Mouse (Mus musculus) heart, postnatal 14 days (tissue): ENCODE measurements at regions not wholly inside any gene's neighbourhood (a gene's known extent, or its start where the extent isn't known, plus 50 kb on each side); places are given as distances from the start of the nearest gene placed in this dataset.

Experiments used
- DNase-seq, 2 experiments: peaks; one replicate each; pipeline ENCODE4 v3.0.0; 2021 to 2022
- intact Hi-C: fragments of 180-260 bp; cut with DNase I; formaldehyde crosslinking; loops from one replicate; pipeline ENCODE4 v1.15.1; 2025

DNA sequence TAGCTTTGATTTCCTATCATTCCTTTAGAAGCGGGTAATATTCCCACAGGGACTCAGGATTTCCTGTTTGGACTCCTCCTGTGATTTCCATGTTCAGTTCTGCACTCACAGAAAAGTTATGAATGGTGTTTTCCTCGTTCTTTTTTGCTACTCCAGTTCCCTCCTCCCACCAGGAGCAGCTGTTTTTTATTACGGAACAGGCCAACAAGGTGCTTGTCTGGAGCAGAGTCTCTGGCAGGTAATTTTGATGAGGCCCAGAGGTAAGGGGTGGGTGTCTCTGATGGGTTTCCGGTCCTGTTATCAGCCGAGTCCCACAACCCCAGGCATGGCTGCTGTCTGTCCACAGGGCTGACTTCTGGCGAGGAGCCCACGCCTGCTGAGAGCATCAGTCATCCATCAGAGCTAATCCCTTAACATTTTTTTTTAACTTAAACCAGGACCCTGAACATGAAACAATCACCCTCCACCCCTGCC is 364.7 kb downstream of the Ets1 start:
- intact Hi-C loops = no loop called here

DNA sequence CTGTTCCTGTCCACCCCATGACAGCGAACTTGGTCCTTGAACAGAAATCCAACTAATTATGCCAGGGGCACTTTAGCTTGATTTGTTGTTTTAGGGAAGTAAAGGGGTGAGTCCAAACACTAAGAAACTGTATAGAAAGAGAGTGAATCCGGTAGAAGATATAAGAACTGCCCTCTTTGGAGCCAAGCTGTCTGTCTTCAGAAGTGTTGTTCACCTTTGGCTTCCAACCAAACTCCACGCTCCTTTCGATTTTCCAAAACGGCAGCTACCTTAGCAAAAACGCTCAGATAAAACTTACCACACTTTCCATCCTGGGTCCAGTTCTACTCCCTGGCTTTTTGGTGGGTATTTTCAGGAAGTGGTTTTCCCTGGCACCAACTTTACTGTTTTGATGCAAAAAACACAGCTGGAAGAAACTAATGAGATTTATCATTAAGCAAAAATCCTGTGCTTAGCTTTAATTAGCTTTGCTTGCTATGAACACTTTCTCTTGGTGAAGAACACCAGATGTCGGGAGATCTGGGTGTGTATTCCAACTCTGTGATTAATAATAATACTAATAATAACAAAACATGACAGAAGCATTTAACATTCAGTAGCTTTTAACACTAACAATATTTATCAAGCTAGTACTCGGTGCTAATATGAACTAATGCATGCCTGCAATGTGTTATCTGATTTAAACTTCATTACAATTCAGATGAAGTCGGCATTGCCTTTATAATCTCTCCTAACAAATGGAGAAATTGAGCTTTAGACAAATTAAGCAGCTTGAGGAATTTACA is 365.3 kb downstream of the Ets1 start:
- DNase-seq = no peak
- intact Hi-C loops = no loop called here

More for the DNA sequence above, 364.7 kb downstream of the Ets1 start:
- DNase-seq = peak; percentile 41 to 48

DNA sequence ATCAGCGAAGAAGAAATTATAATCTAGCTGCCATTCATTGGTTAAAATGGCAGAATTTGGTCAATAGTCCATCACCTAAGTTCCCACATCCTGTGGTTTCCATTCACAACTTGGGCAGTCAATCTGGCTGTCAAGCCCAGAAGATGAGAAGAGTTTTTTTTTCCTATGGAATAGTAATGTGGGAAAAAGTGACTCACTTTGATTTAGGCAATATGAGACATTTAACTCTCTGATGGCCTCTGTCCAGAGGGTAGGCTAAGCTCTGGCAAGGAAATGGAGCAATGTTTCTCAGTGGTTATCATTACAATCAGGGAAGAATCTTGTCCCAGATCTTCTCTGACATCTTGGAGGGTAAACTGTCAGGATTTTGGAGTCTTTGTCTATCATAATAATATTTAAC is 367.9 kb downstream of the Ets1 start:
- DNase-seq = no peak
- intact Hi-C loops = no loop called here

DNA sequence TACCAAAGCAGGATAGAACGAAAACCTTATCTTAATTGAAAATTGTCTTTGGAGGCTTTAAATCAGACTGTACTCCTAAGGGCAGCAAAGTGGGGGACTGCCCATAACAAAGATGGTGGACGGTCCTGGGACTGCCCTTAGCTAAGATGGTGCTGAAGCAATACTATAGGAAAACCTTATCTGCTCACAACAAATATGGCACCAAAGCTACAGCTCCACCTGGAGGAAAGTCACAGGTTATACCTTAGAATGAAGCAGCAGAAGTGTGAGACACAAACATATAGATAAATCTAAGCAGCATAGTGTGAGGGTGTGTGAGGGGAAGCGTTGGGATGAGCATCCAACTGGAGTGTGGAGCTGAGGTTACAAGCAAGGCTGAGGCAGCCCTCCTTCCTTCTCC is 368.5 kb downstream of the Ets1 start:
- intact Hi-C loops = no loop called here
- DNase-seq = no peak

DNA sequence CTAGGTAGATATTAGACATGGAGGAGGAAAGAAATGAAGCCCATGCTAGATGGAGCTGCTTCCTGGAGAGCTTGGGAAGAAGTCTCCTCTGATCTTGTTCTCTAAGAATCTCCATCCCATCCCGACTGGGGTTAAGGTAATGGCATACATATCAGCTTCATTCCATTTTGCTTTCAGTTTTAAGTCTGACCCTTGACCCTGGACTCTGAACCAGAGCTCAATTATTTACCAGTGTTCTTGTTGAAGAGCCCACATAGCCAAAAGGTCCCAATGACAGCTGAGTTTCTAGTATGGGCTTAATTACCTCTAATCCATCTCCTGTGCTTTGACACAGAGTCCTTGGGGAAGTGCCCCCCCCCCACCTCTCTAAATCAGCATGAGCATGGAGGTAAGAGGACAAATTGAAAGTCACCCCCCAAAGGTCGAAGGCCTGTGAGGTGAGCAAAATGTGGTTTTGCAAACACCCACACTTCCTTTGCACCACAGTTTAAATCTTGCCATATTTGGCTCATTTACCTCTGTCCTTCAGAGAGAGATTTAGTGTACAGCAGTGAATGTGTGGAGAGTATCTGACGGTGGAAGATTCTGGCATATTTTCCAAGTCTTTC is 371.5 kb downstream of the Ets1 start:
- intact Hi-C loops = no loop called here
- no peak for DNase-seq

DNA sequence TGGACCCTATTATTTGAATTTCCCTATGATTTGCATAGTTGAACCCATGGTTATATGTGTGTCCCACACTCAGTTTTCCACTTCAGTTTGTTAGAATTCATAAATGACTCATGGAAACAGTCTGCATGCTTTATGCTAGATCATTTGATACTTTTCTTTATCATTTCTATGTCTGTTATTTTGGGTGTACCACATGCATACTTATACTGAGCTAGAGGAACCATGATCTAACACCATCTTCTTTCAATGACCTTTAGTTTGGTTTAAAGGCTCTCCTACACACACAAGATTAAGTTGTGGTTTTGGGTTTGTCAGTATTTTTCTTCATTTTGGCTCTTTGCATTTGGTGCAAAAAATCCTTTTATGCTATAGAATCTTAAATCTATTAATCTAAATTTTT is 375.2 kb downstream of the Ets1 start:
- intact Hi-C loops = no loop called here
- DNase-seq = no peak

DNA sequence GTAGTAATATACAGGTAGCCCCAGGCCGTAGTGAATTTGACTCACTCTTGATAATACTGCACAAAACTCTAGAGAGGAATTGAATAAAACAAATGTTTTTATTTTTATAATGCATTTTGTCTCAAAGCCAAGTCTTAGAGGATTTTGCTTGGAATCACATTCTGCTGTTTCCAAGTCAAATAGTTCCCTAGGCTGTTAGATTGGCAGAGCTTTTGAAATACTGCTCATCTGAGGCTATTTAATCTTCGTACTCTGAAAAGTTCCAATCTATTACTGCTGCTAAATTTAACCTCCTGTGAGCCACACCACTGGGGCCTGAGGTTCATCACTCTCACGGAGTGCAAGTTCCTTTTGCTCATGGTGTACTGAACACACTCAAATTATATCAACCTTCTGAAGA is 399.4 kb downstream of the Ets1 start:
- no peak for DNase-seq
- intact Hi-C loops = no loop called here

DNA sequence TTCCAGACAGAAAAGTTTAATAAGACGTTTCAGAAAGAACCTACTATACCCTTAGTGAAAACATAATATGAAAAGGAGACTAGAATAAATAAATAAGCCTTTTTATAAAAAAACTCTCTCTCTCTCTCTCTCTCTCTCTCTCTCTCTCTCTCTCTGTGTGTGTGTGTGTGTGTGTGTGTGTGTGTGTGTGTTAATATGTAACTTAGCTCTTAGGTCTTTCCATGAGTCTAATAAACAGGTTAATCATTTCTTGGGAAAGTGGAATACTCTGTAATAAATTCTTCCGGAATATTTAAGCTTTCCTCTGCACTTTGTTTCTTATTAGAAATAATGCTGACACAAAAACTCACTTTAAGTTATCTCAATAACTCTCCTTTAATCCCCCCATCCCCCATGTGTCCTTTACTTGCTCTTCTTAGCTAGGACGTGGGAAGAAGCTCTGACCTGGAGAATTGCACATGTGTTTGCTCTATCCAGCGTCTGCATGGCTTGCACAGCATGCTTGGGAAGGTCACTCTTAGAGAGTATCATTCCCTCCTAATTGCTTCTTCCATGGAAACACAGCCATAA is 403.3 kb downstream of the Ets1 start:
- intact Hi-C loops = no loop called here
- no peak for DNase-seq

DNA sequence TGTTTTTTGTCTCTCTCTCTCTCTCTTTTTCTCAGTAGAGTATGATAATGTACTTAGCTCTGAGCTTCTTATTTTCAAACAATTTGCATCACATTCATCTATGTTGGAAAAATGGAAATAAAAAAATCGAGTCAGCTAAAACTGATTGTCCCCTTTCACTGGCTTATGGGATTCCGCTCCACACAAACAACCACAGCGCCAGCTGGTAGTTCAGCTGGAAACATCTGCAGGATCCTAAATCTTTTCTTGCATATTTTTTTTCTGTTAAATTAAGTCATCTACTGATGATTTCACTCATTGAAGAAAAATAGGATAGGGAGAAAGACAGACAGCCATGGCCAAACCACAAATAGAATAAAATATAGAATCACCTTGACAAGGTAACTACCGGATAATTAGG is 414.8 kb downstream of the Ets1 start:
- intact Hi-C loops = no loop called here
- DNase-seq = peak; percentile 9 to 32

DNA sequence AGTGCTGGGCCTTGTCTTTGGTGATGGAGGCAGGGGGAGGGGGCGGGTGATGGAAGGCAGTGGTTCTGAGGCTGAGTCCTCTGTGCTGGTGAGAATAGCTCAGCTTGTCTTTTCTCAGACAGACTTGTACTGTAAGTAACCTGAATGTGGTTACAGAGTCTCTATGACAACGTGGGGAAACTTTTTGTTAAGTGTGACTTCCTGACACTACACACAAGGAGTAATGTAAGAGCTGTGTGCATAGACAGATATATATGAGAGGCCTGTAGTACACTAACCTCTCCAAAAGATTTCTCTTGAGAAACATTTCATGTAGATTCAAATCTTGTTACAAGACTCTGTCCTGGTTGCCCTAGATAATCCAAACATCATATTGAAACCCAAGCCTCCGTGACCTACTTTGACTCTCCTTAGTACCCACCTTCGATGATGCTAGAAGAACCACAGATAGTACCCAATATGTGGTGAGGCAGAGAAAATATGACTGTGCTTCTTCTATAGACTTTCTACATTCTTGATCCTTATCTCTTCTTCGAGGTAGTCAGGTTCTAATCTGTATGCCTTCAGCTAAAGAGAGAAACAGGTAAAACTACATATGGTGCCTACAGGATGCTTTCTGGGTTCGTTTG is 424.7 kb downstream of the Ets1 start:
- intact Hi-C loops = no loop called here

DNA sequence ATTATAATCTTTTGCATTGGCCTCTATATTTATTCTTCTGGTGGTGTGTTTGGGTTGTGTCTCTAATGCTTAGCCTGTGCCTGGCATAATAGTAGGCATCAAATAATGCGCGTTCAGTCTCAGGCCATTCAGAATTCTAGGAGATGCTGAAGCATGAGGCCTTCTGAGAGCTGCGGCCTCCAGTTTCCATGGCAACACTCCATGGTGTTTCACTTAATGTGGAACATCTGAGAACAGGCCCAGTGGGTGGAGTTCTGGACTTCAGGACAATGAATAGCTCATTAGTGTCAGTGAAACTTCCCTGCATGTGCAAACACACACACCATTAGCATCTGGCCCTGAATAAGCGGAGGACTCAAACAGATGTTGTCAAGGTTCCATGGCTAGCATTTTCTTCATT is 426.5 kb downstream of the Ets1 start:
- peak; percentile 30 to 34 for DNase-seq
- intact Hi-C loops = no loop called here

More for the DNA sequence above, 424.7 kb downstream of the Ets1 start:
- no peak for DNase-seq

DNA sequence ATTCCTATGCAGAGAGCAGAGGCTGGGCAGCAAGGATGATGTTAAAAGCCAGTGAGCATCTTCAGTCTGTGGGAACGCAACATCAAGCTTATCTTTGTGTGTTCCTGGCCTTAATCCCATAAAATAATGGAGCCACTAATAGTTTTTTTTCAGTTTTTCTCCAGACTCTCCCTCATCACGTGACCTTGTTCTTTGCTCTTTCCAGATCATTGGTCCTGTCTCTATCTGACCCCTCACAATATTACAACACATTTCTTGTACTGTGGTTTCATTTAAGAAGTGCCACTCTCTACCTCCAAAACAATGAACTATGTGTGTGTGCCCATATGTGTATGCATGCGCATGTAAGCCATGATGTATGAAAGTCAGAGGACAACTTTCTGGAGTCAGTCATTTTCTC is 429.3 kb downstream of the Ets1 start:
- intact Hi-C loops = no loop called here
- DNase-seq = no peak

DNA sequence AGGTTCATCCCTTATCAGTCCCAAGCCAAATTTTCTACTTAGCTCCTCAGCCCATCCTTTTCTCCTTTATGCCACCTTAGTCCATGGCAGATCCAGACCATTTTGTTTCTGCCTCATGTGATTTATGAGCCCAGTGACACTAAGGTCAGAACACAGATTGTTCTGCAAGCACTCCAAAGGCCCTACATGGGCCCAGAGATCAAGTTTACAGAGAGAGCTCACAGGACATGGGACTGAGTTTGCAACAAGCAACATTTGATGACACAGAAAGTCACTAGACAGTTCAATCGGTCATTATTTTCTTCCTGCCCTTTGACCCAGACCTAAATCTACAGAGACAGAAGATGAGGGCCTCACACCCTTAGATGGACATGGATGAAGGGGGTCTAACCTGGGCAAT is 431.5 kb downstream of the Ets1 start:
- no peak for DNase-seq
- intact Hi-C loops = no loop called here

DNA sequence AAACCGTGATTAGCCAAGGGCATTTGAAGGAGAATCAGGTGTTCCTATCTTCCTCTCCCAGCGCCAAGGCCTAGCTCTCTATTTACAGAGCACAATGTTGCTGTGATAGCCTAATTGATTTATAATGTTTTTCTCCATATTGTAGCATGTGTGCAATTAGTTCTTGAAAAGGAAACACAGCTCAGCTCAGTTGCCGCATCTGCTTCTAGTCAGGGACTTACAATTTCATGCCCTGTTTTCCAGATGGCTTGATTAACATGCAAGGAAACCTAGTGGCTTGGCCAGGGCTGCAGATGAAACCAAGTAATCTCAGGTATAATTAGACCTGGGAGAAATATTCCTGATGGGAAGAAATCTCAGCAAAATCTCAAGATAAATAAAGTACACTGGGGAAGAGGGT is 434.1 kb downstream of the Ets1 start:
- DNase-seq = no peak
- intact Hi-C loops = no loop called here

DNA sequence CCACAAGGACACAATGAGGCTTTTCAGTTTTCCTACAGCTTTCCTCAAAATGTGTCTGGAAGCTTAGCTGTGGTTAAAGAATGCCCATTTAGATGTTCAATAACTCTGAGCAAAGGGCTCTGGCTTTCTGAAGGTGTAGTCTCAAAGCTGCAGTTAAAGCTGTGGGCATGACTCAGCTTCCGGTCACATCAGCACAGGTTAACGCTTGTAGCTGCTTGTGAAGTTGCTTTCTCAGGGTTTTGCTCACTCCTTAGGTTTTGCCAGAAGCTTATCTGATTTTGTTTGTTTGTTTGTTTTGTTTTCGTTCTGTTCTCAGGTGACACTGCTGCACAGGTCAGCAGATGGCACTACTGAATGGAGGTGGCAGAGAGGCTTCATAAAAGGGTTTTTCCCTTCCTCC is 444.2 kb downstream of the Ets1 start:
- intact Hi-C loops = loop anchor here (1.0 to 5.0 kb wide), 2 partner anchors 489 to 678 kb away; no protein-coding TSS in a partner anchor
- peak in 1 of 2 experiments; percentile 1 for DNase-seq

DNA sequence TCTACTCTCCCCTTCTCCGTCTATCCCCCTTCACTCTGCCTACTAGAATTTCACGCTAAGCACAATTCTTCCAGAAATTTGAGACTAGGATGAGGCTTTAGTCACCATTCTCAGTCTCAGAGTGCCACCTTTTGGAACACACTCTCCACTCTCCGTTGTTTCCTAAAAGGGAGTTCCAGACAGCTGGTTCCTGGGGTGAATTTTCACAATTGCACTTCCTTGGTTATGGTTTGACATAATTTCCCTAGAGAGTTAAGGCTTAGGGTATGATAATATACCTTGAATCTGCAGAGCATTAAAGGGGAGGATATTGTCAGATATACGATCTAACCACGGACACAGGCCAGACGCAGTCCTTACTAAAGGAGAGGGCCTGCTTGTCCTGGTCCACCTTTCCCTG is 444.8 kb downstream of the Ets1 start:
- peak; percentile 19 to 49 for DNase-seq
- intact Hi-C loops = loop anchor here (1.0 to 5.0 kb wide), 2 partner anchors 489 to 678 kb away; no protein-coding TSS in a partner anchor

DNA sequence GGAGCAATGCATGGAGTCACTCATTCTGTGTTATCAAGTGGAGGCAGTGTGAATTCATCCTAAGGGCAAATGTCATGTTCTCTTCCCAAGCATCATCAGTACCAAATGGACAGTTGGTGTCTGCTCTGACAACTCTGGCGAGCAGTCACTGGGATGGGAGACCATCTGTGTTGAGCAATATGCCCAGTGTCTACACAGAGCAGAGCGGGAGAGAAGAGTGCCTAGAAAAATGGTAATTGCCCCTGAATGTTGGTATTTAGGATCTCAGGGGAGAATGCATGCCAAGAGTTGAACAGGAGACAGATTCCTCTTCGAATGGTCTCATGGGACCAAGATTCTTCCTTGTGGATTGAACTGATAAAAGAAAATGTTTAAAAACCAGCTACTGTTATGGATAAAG is 454.0 kb downstream of the Ets1 start:
- no peak for DNase-seq

DNA sequence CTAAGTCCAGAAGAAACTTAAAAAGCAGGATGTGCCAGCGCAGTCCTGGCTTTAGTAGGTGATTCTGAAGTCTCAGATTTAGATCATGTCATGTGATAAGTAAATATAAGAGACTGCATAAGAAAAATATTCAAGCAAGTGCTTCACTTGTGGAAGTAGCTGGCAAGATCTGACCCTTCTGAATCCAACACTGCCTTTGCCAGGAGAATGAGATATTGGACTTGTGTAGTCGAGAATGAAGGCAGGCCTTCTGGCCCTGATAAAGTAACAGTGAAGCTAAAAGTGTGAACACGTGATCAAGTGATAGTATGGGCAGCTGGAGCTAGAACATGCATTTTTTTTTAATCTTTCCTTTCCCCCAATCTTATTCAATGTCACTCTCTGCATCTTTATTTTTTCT is 455.6 kb downstream of the Ets1 start:
- intact Hi-C loops = no loop called here
- peak in 1 of 2 experiments; percentile 7 for DNase-seq

More for the DNA sequence above, 454.0 kb downstream of the Ets1 start:
- intact Hi-C loops = no loop called here

DNA sequence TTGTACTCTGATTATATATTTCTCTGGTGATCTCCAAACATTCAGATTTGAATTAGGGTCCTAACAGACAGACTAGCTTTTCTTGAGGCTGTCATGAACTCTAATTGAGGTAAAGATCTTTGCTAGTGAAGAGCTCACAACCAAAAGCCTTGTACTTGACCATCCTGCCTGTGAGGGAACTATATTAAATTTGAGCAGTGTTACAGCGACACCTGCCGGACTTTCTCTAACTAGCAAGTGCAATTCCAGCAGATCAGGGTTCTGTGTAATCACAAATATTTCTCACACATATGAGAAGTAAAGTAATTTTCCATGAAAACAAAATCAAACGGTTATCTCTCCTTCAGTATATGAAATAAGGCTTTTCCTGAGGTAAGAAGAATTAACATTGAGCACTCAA is 459.6 kb downstream of the Ets1 start:
- DNase-seq = peak; percentile 77 to 82
- intact Hi-C loops = loop anchor here (1.0 to 5.0 kb wide), 5 partner anchors 152 to 823 kb away; no protein-coding TSS in a partner anchor

DNA sequence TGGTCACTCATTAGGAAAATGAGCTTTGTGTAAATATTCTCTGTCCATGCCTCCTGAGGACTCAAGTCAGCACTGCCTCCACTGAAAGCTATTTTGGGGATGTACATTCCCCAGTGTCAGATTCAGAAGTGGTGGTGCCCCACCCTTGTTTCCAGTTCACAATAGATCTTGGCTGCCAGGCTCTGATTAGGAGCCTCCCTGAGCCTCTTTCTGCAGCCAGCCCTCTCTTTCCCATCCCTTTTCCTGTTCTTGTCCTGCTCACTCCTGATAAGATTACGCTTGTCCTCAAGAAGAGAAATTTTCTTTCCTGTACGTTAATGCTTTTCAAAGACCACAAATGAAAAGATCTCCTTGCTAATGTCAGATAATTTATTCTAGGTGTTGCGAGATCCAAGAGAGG is 465.2 kb downstream of the Ets1 start:
- peak; percentile 8 to 15 for DNase-seq
- intact Hi-C loops = no loop called here

DNA sequence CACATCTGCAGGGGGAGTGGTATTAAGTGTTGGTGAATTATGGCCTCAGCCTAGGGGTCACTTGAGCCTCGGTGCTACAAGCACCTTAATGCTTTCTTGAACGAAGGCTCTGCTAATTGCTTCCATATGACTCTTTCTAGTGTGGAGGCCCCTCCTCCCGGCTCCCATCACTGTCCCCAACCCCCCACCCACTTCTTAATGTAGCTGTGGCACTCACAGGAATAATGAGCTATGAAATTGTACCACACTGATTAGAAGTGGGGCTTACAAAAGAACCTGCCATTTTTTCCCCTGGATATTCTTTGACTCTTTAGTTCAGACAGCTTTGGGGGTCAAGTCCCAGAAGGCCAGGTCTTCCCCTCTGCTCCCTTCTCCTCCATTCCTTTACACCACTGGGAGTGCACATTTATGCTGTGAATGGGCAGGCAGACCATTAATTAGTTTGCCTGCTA is 468.6 kb downstream of the Ets1 start:
- no peak for DNase-seq
- intact Hi-C loops = no loop called here
